Mouse (Mus musculus) midbrain, postnatal 0 days (tissue): ENCODE data around the gene Fbxo3. TPM values are rescaled to one million over a fixed set of nuclear protein-coding genes. Genes with fewer than 3 reads are reported as not detected.
"Not testable (repeated sequence)": the region's sequence is repeated elsewhere in the genome, so short reads cannot be mapped to it uniquely, and the experiment has no call there.

ENCODE experiments used
- ATAC-seq: fragments of 200-750 bp; cut with Nextera tagmentation; 2 replicates; pipeline ENCODE4 v1.8.0; 2017; ENCODE audit warnings: moderate number of reproducible peaks, mild to moderate bottlenecking, moderate TSS enrichment, moderate library complexity; ENCODE audit not compliant: low FRiP score
- DNase-seq: peaks from one replicate; pipeline ENCODE4 v3.0.0-alpha.2; 2015; ENCODE audit warnings: low spot score
- H3K27ac ChIP-seq: fragments of 300-500 bp; sonication (generic); 2 replicates; pipeline ENCODE4 v1.5.1; 2014; ENCODE audit warnings: low read depth, mild to moderate bottlenecking, low read length, mixed read lengths
- H3K27me3 ChIP-seq: fragments of 300-500 bp; sonication (generic); 2 replicates; pipeline ENCODE4 v1.6.1; 2014; ENCODE audit warnings: low read length, control low read depth, mixed read lengths; ENCODE audit not compliant: insufficient read depth
- H3K36me3 ChIP-seq: fragments of 300-500 bp; sonication (generic); 2 replicates; pipeline ENCODE4 v1.6.1; 2014; ENCODE audit warnings: low read length, control low read depth, mixed read lengths; ENCODE audit not compliant: insufficient read depth
- H3K4me1 ChIP-seq: fragments of 300-500 bp; sonication (generic); 2 replicates; pipeline ENCODE4 v1.6.1; 2014; ENCODE audit warnings: mild to moderate bottlenecking, control low read depth, antibody characterized with exemption, low read length, mixed read lengths; ENCODE audit not compliant: insufficient read depth
- H3K4me2 ChIP-seq: fragments of 300-500 bp; sonication (generic); 2 replicates; pipeline ENCODE4 v1.6.1; 2014; ENCODE audit warnings: low read depth, mild to moderate bottlenecking, low read length, mixed read lengths; ENCODE audit not compliant: poor library complexity, severe bottlenecking
- H3K4me3 ChIP-seq: fragments of 300-500 bp; sonication (generic); 2 replicates; pipeline ENCODE4 v1.5.1; 2014; ENCODE audit warnings: low read depth, mild to moderate bottlenecking, low read length, moderate library complexity
- H3K9ac ChIP-seq: fragments of 300-500 bp; sonication (generic); replicated peaks from 2 replicates; pipeline ENCODE4 v1.6.1; 2014; ENCODE audit warnings: mild to moderate bottlenecking, low read length, moderate library complexity, mixed read lengths; ENCODE audit not compliant: poor library complexity, severe bottlenecking
- H3K9me3 ChIP-seq: fragments of 300-500 bp; sonication (generic); 2 replicates; pipeline ENCODE4 v1.6.1; 2016; ENCODE audit warnings: low read length, control low read depth
- CTCF ChIP-seq: IDR thresholded peaks from 2 replicates; pipeline ENCODE4 v1.5.1; 2016; ENCODE audit warnings: antibody characterized with exemption, mild to moderate bottlenecking
- WGBS: fragments of 180-500 bp; shearing (Covaris S2); extraction: QIAGEN DNeasy Blood & Tissue Kit; methylation state at CpG from one replicate; pipeline ENCODE4 v1.1.7; 2014; 5-methylcytosine and 5-hydroxymethylcytosine counted together
- polyA plus RNA-seq: library from polyadenylated mRNA; unstranded; fragments of >200 nt; fragmentation: Nextera tagmentation; extraction: Ambion mirVana; gene quantifications from 2 replicates; pipeline ENCODE4 v1.2.1, GENCODE M21; 2015
- total RNA-seq: library from RNA; depleted of rRNA; stranded (reverse); fragments of >200 nt; gene quantifications from 2 replicates; pipeline ENCODE4 v1.2.3, GENCODE M21; 2014

Gene Fbxo3
- total and polyA plus RNA-seq, 2 experiments from 2014 or later, result 69.3 to 73.2 TPM

DNA sequence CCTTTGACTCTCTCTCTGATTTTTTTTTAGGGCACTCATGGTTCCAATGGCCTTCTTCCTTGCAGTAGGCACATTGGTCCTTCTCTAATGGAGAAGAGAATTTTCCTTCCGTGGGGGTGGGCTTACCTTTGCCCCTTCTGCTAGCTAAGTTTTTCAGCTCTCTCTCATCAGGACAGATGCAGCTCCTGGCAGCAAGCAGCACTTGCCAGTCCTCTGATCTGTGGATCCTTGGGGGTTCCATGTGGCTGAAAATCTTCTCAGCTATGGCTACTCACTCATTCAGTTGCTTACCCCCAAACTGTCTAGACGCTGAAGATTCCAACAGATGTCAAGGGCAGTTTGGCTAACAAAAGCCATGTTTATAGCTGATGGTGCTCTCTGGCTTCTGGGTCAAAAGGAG is 65.8 kb downstream of the Fbxo3 start:
- no peaks in the 10 kb centered on the region for H3K4me1 ChIP-seq
- H3K9ac ChIP-seq, result no peak overlapping the region
- 84% methylated on average over 2 of the region's 2 CpGs for WGBS
- no peak overlapping the region for H3K27ac ChIP-seq
- H3K27me3 ChIP-seq, result no peaks in the 10 kb centered on the region
- TF ChIP-seq CTCF, result no peak
- H3K9me3 ChIP-seq, result no peaks in the 10 kb centered on the region
- DNase-seq (no peak), ATAC-seq (no peak)
- H3K36me3 ChIP-seq, result no peaks in the 10 kb centered on the region
- H3K4me2 ChIP-seq, result no peak overlapping the region
- no peak overlapping the region for H3K4me3 ChIP-seq

DNA sequence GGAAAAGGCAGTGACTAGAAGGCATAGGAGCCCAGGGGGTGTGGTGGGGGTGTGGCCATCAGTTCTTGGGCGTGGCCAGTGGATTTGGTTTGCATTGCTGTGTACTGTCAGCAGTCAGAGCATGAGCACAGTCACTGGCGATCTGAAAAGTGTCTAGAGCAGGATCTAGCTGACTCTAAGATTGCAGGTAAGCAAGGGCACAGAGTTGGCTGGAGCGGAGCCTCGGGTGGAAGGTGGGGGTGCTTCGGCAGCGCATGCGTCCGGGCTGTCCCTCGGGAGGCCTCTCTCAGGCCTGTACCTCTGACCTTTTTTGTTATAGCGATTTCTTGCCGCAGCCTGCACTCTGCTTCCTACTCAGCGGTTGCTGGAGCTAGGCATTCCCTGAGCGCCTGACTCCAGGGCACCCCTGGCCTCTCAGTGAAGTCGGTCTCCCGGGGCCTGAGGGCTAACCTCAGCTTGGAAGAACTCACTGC is 68.3 kb downstream of the Fbxo3 start, which contains the start of gene Cd59a:
Gene Cd59a, plus strand, starts transcription at position 61 of the 473 bp plus-strand sequence.
- DNase-seq (peak; percentile 78), ATAC-seq (peak; percentile 84)
- H3K27ac ChIP-seq, result peak within 1 kb of the TSS; percentile 62
- no peaks in the 10 kb centered on the region for H3K27me3 ChIP-seq
- no peak for TF ChIP-seq CTCF
- peak within 1 kb of the TSS; percentile 58 for H3K4me2 ChIP-seq
- no peaks in the 10 kb centered on the region for H3K36me3 ChIP-seq
- WGBS, result 3% methylated on average over 15 of the region's 15 CpGs
- no peaks in the 10 kb centered on the region for H3K9me3 ChIP-seq
- peak within 1 kb of the TSS; percentile 36 for H3K4me3 ChIP-seq
- H3K4me1 ChIP-seq, result no peaks in the 10 kb centered on the region
- peak within 1 kb of the TSS; percentile 42; the same call in 1 of the 2 replicates for H3K9ac ChIP-seq

DNA sequence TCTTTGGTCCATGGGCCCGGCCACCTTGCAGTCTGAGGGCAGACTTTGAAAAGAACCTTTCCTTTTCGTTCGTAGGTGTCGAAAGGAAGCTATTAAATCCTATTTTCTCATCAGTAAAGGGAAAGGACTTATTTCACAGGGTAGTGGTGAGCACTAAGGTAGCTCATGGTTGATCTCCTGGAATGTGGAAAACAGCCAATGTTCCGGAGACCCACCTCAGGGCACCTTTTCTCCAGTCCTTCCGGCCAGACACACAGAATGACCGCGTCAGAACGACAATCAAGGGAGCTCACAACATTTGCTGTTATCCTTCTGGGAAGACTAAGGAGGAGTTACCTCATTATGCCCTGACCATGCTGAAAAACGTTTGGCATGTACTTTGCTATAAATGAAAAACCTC is 68.7 kb downstream of the Fbxo3 start:
- Histone ChIP-seq H3K9ac (peak overlapping the region; percentile 42; the same call in 1 of the 2 replicates), H3K9me3 (no peaks in the 10 kb centered on the region), H3K4me1 (no peaks in the 10 kb centered on the region), H3K4me3 (peak overlapping the region; percentile 36), H3K4me2 (peak overlapping the region; percentile 58), H3K27me3 (no peaks in the 10 kb centered on the region), H3K27ac (peak overlapping the region; percentile 62; the same call in 1 of the 2 replicates), H3K36me3 (no peaks in the 10 kb centered on the region)
- WGBS, result 41% methylated on average over 10 of the region's 10 CpGs
- no peak for TF ChIP-seq CTCF
- no peak for ATAC-seq
- DNase-seq, result no peak

DNA sequence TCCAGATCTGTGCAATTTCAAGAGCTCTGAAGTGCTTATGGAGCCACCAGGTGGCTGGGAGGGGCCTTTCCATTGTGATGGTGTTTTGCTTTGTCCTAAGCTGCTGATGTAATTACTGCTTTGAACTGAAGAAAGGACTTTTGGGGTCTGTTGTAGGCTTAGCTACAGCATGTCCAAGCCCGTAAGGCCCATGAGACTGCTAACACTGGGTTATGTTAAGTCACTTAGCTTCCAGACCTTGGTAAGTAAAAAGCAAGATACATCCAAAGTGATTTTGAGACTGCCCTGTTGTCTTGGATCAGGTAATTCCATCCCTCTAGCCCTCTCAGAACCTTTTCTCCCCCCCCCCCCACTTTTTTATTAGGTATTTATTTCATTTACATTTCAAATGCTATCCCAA is 69.3 kb downstream of the Fbxo3 start:
- H3K4me1 ChIP-seq, H3K27ac ChIP-seq, H3K9ac ChIP-seq, H3K9me3 ChIP-seq, H3K4me3 ChIP-seq, H3K4me2 ChIP-seq, ATAC-seq, H3K36me3 ChIP-seq, DNase-seq, H3K27me3 ChIP-seq: not testable (repeated sequence)
- 56% methylated on average over 1 of the region's 1 CpGs for WGBS

DNA sequence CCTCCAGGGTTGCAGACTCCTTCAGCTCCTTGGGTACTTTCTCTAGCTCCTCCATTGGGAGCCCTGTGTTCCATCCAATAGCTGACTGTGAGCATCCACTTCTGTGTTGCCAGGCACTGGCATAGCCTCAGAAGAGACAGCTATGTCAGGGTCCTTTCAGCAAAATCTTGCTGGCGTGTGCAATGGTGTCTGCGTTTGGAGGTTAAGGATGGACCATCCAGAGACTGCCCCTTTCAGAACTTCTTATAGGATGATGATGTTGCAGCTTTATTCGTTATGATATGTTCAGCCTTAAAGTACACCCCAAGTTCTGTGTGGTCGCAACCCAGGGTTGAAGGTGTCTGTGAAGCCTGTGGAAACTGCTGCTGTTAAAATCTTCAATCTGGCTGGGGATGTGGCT is 69.9 kb downstream of the Fbxo3 start:
- not testable (repeated sequence) for H3K36me3 ChIP-seq, H3K4me3 ChIP-seq, H3K27ac ChIP-seq, H3K9ac ChIP-seq, H3K4me1 ChIP-seq, ATAC-seq, DNase-seq, H3K9me3 ChIP-seq, H3K27me3 ChIP-seq, H3K4me2 ChIP-seq
- 96% methylated on average over 4 of the region's 4 CpGs for WGBS

DNA sequence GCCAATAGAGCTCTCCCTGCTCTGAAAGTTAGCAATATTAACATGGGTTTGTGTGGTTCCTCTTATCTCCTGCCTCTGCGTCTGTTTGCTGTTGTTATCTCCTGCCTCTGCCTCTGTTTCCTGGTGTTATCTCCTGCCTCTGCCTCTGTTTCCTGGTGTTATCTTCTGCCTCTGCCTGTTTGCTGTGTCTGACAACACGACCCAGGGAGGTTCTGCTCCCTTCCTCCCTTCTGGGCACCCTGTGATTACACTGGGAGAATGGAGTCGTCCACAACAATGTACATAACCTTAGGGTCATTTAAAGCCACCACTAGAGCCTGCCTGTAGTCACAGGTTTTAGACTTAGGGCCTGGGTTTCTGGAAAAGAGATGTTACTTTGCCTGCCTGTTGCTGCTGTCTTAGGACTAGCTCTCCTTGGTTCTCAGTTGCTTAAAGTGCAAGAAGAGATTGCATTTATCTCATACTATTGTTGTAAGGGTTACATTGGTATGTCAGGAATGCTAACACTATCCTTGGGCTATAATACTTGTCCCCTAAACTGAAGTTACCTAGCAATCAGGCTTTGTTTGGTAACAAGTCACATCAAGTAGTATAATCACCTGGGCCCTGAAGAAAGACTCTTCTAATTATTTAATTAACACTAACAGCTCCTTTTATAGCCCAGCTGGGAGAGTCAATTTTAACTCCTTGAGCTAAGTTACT is 71.2 kb downstream of the Fbxo3 start:
- no peak overlapping the region for H3K27ac ChIP-seq
- H3K4me1 ChIP-seq, result no peaks in the 10 kb centered on the region
- no peak overlapping the region for H3K4me3 ChIP-seq
- H3K9ac ChIP-seq, result no peak overlapping the region
- no peaks in the 10 kb centered on the region for H3K36me3 ChIP-seq
- no peak for DNase-seq
- no peak overlapping the region for H3K4me2 ChIP-seq
- no peak for ATAC-seq
- H3K9me3 ChIP-seq, result no peaks in the 10 kb centered on the region
- WGBS, result 50% methylated on average over 3 of the region's 3 CpGs
- TF ChIP-seq CTCF, result no peak
- no peaks in the 10 kb centered on the region for H3K27me3 ChIP-seq
